Mouse (Mus musculus) testis, adult 2 months (tissue): Measurements from ENCODE around the gene Gm5799. TPM values are rescaled to one million over a fixed set of nuclear protein-coding genes. Genes with fewer than 3 reads are reported as not detected.
"Not testable (repeated sequence)": the region's sequence is repeated elsewhere in the genome, so short reads cannot be mapped to it uniquely, and the experiment has no call there.

ENCODE experiments used
- H3K27ac ChIP-seq: fragments of 200-500 bp; 2 replicates; pipeline ENCODE4 v1.5.1; 2012; ENCODE audit warnings: low read depth, low read length; ENCODE audit not compliant: control insufficient read depth, insufficient read depth
- H3K27me3 ChIP-seq: fragments of 200-500 bp; 2 replicates; pipeline ENCODE4 v1.6.1; 2012; ENCODE audit warnings: mild to moderate bottlenecking, low read length, moderate library complexity; ENCODE audit not compliant: control insufficient read depth, insufficient read depth
- H3K36me3 ChIP-seq: fragments of 200-500 bp; 2 replicates; pipeline ENCODE4 v1.6.1; 2012; ENCODE audit warnings: mild to moderate bottlenecking, low read length; ENCODE audit not compliant: control insufficient read depth, insufficient read depth
- H3K4me1 ChIP-seq: fragments of 200-500 bp; 2 replicates; pipeline ENCODE4 v1.6.1; 2012; ENCODE audit warnings: low read length; ENCODE audit not compliant: control insufficient read depth, insufficient read depth
- H3K4me3 ChIP-seq: fragments of 200-500 bp; 2 replicates; pipeline ENCODE4 v1.5.1; 2012; ENCODE audit warnings: low read depth, mild to moderate bottlenecking, low read length, moderate library complexity, mixed read lengths; ENCODE audit not compliant: control insufficient read depth
- polyA plus RNA-seq: library from polyadenylated mRNA; depleted of rRNA; stranded (reverse); fragments of >200 nt; gene quantifications from 2 replicates; pipeline ENCODE4 v1.2.3, GENCODE M21; 2012; rRNA removed

Gene Gm5799
- polyA plus RNA-seq: 0.90 and 1.3 TPM in 2 replicates

GRCm38 (mm10) chr14:43543276-43543675, at the start of gene Gm5799:
Gene Gm5799, plus strand, starts transcription at chr14:43543576.
- H3K36me3 ChIP-seq, H3K4me1 ChIP-seq, H3K27me3 ChIP-seq, H3K27ac ChIP-seq, H3K4me3 ChIP-seq: not testable (repeated sequence)

GRCm38 (mm10) chr14:43531052-43532010, 12.0 kb upstream of the Gm5799 start:
- H3K4me3 ChIP-seq, H3K4me1 ChIP-seq, H3K36me3 ChIP-seq, H3K27me3 ChIP-seq, H3K27ac ChIP-seq: not testable (repeated sequence)

GRCm38 (mm10) chr14:43532011-43532383, 11.4 kb upstream of the Gm5799 start:
- H3K4me3 ChIP-seq: not testable (repeated sequence)

DNA sequence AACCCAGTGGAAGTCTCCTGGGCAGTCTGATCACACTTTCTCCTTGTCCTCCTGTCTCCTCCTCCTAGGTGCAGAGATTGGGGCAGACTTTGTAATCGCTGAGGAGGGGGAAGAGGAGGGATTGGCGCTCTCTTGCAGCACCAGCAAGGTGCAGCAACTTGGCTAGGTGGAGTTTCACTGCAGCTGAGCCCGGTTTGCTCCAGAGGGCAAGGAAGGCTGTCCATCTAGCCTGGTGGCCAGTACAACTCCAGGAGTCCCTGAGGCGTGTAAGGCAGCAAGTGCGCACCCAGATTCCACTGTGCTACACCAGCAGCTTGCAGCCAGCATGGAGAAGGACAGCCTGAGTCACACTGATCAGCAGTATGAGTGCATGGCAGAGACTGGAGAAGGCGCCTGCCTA, 11.0 kb upstream of the Gm5799 start:
- not testable (repeated sequence) for H3K36me3 ChIP-seq, H3K4me1 ChIP-seq, H3K27me3 ChIP-seq, H3K27ac ChIP-seq
- H3K4me3 ChIP-seq: peak overlapping the region; percentile 73

More at GRCm38 (mm10) chr14:43532011-43532383, 11.4 kb upstream of the Gm5799 start:
- H3K36me3 ChIP-seq, H3K27ac ChIP-seq, H3K27me3 ChIP-seq, H3K4me1 ChIP-seq: not testable (repeated sequence)

GRCm38 (mm10) chr14:43538144-43538543, 5.2 kb upstream of the Gm5799 start:
- not testable (repeated sequence) for H3K27ac ChIP-seq, H3K4me1 ChIP-seq, H3K36me3 ChIP-seq, H3K27me3 ChIP-seq, H3K4me3 ChIP-seq

- not testable (repeated sequence) for H3K4me3 ChIP-seq, H3K36me3 ChIP-seq, H3K27ac ChIP-seq
Observed at GRCm38 (mm10) chr14:43546281-43546680, 2.9 kb downstream of the Gm5799 start.

DNA sequence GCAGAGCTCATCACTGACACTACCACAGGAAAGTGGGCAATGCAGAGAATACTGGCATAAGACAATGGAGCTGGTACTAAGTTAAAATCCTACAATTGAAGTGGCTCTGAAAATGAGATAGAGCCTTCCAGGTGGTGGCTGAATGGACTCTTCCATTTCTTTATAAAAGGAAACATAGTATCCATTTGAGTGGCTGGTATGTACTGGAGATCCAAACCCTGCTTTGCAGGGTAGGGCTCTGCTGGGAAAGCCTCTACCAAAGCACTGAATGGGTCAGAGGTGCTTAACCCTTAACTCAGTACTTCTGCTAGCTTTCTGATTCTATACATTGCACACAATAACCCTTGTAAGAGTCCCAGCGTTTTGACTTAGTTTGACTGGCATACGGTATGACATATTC, 8.9 kb downstream of the Gm5799 start:
- H3K36me3 ChIP-seq: not testable (repeated sequence)

More at GRCm38 (mm10) chr14:43546281-43546680, 2.9 kb downstream of the Gm5799 start:
- not testable (repeated sequence) for H3K4me1 ChIP-seq, H3K27me3 ChIP-seq

DNA sequence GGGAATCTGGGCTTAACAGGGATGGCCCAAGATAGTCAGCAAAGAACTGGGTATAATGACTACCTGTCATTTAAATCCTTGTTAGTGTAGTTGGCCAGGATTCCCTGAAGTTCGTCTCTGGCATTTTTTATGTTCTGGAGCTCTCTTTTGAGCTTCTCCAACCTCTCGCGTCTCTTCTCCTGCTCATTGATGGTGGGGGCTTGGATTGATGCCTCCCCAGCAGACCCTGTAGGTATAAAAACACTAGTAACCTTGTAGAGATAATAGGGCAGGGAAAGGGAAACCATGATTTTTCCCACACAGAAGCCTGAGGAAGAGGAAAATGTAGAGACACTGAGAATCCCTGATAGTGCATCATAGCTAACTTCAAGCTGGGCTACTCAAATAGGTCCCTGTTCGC, 34.6 kb downstream of the Gm5799 start:
- H3K4me1 ChIP-seq, H3K27me3 ChIP-seq, H3K27ac ChIP-seq, H3K4me3 ChIP-seq, H3K36me3 ChIP-seq: not testable (repeated sequence)

More for the DNA sequence above, 8.9 kb downstream of the Gm5799 start:
- H3K27ac ChIP-seq, H3K27me3 ChIP-seq, H3K4me1 ChIP-seq, H3K4me3 ChIP-seq: not testable (repeated sequence)

DNA sequence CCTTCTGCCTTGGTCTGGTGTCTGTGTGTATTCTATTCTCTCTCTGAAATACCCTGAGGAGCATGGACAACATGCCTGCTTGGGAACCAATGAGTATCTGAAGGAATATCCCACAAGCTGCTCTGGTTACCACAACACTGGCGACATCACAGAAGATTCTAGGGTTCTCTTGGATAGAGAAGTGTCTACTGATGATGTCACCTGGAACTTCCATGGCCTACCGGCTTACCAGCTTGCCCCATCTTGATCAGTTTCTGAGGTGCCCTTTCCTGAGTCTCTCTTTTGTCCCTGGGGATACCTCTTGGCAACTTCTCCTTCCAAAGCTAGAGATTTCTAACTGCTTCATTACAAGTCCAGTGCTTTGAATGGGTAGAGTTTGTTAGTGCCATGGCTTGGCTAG, 35.7 kb downstream of the Gm5799 start, which contains the start of gene Gm17654:
TSS of gene Gm17654 (minus strand) at position 101 of the 400 bp plus-strand sequence.
- peak within 1 kb of the TSS; percentile 21 for H3K4me3 ChIP-seq
- H3K4me1 ChIP-seq, H3K27me3 ChIP-seq, H3K36me3 ChIP-seq, H3K27ac ChIP-seq: not testable (repeated sequence)

Other genes with a start within 250 kb of the Gm5799 start
- gene Gm8127, start 249.7 kb upstream of the Gm5799 start, polyA plus RNA-seq: 2.8 and 3.5 TPM in 2 replicates
- gene 1700001F09Rik, start 195.8 kb upstream of the Gm5799 start, polyA plus RNA-seq: 20.4 and 24.7 TPM in 2 replicates
- gene Gm8138, start 127.2 kb upstream of the Gm5799 start, polyA plus RNA-seq: 2.6 and 4.1 TPM in 2 replicates
- 0.22 and 0.32 TPM in 2 replicates for gene Gm17654, start 35.6 kb downstream of the Gm5799 start, polyA plus RNA-seq
- 2.4 and 3.7 TPM in 2 replicates for gene Gm10375, start 64.4 kb downstream of the Gm5799 start, polyA plus RNA-seq
- gene Gm8165, start 133.6 kb downstream of the Gm5799 start, polyA plus RNA-seq: 0.35 and 0.61 TPM in 2 replicates
- 2.7 and 4.1 TPM in 2 replicates for gene Gm7324, start 154.3 kb downstream of the Gm5799 start, polyA plus RNA-seq
- gene Gm16506, start 183.9 kb downstream of the Gm5799 start, polyA plus RNA-seq: 0.63 and 1.1 TPM in 2 replicates
- 1.1 and 1.4 TPM in 2 replicates for gene Gm6526, start 204.3 kb downstream of the Gm5799 start, polyA plus RNA-seq
- 2.4 and 4.1 TPM in 2 replicates for gene Gm8180, start 241.2 kb downstream of the Gm5799 start, polyA plus RNA-seq